In genomic region chr8:80057198-80058174, GRCm38 (mm10) we compare ENCODE assay signal across 8 mouse cellular contexts. TPM values are rescaled to one million over a fixed set of nuclear protein-coding genes. Genes with fewer than 3 reads are reported as not detected.
DNase-seq lines count a peak whose midpoint lies in the region; ATAC-seq and TF ChIP-seq lines count a peak whose summit lies in the region.

Gene Hhip (minus strand): TSS chr8:80058006.

- no peak for TF ChIP-seq POLR2A in heart, adult 2 months (IDR thresholded peaks at IDR 0.05; ENCODE audit: insufficient read depth, low read depth, low read length)

- H3K4me1 ChIP-seq in heart, adult 2 months (ENCODE audit: control insufficient read depth, insufficient read depth, low read length), result no peaks in the 10 kb centered on the region
- H3K4me1 ChIP-seq in liver, embryonic 15.5 days (replicated peaks), result no peaks in the 10 kb centered on the region
- H3K4me1 ChIP-seq in neural tube, embryonic 12.5 days, result peaks cover 29% of the 10 kb centered on the region

- ATAC-seq in liver, embryonic 15.5 days (ENCODE audit: insufficient read depth), result no peak
- ATAC-seq in neural tube, embryonic 12.5 days (ENCODE audit: low FRiP score, low read depth), result peak; percentile 57

- TF ChIP-seq CTCF in heart, adult 2 months (IDR thresholded peaks at IDR 0.05), result no peak

- no peak for TF ChIP-seq EP300 in heart, adult 2 months (IDR thresholded peaks at IDR 0.05; ENCODE audit: insufficient read depth, low read depth, low read length)

- no peaks in the 10 kb centered on the region for H3K79me2 ChIP-seq in heart, adult 2 months (replicated peaks; ENCODE audit: control insufficient read depth, insufficient read depth, low read length)

- intact Hi-C loops in heart, adult 2 months (cut with DNase I), result no loop called here

- H3K9ac ChIP-seq in heart, adult 2 months (ENCODE audit: low read depth, low read length), result no peak within 1 kb of the TSS
- no peak within 1 kb of the TSS for H3K9ac ChIP-seq in liver, embryonic 15.5 days
- H3K9ac ChIP-seq in neural tube, embryonic 12.5 days, result peak within 1 kb of the TSS; percentile 57

- 2% methylated on average over 37 of the region's 56 CpGs for WGBS in heart, adult 2 months
- WGBS in liver, embryonic 15.5 days (ENCODE audit: insufficient replicate concordance), result under 1% methylated on average over 38 of the region's 56 CpGs
- under 1% methylated on average over 43 of the region's 56 CpGs for WGBS in neural tube, embryonic 12.5 days

- no peaks in the 10 kb centered on the region for H3K9me3 ChIP-seq in liver, embryonic 15.5 days (replicated peaks)
- H3K9me3 ChIP-seq in neural tube, embryonic 12.5 days, result no peaks in the 10 kb centered on the region

- H3K4me2 ChIP-seq in liver, embryonic 15.5 days, result peak within 1 kb of the TSS; percentile 58
- peak within 1 kb of the TSS; percentile 89 for H3K4me2 ChIP-seq in neural tube, embryonic 12.5 days (replicated peaks)

- no peak within 1 kb of the TSS for H3K27ac ChIP-seq in heart, adult 2 months
- no peak within 1 kb of the TSS for H3K27ac ChIP-seq in liver, embryonic 15.5 days (replicated peaks)
- no peak within 1 kb of the TSS for H3K27ac ChIP-seq in neural tube, embryonic 12.5 days

- peaks cover 11% of the 10 kb centered on the region for H3K27me3 ChIP-seq in heart, adult 2 months (ENCODE audit: control insufficient read depth, insufficient read depth, low read length)
- peaks cover 40% of the 10 kb centered on the region for H3K27me3 ChIP-seq in liver, embryonic 15.5 days
- H3K27me3 ChIP-seq in neural tube, embryonic 12.5 days (replicated peaks), result peaks cover 30% of the 10 kb centered on the region

- H3K36me3 ChIP-seq in heart, adult 2 months (ENCODE audit: control insufficient read depth, insufficient read depth, low read length), result no peaks in the 10 kb centered on the region
- no peaks in the 10 kb centered on the region for H3K36me3 ChIP-seq in liver, embryonic 15.5 days (replicated peaks)
- H3K36me3 ChIP-seq in neural tube, embryonic 12.5 days, result no peaks in the 10 kb centered on the region

- DNase-seq in heart, adult 2 months, result peak in 1 of 2 experiments; percentile 5
- no peak for DNase-seq in heart, adult 8-10 months (ENCODE audit: low spot score)
- DNase-seq in adrenal gland, postnatal 25 days, result peak; percentile 27
- DNase-seq in frontal cortex, postnatal 10 days (ENCODE audit: low spot score in 2 of 2), result peak; percentile 9 to 48
- peak; percentile 51 to 64 for DNase-seq in kidney, postnatal 4 days
- peak; percentile 60 for DNase-seq in thymus, postnatal 25 days

- peak within 1 kb of the TSS; percentile 29 for H3K4me3 ChIP-seq in heart, adult 2 months
- H3K4me3 ChIP-seq in liver, embryonic 15.5 days (replicated peaks), result peak within 1 kb of the TSS; percentile 41
- peak within 1 kb of the TSS; percentile 50 for H3K4me3 ChIP-seq in neural tube, embryonic 12.5 days

RNA-seq across cellular contexts. Expression of gene Hhip, which starts in this region (rescaled TPM):
- under 1 TPM; 0.02 to 0.03 TPM for total RNA-seq in heart, adult 2 months (2021)
- 0.06 and 0.31 TPM in 2 replicates for polyA plus RNA-seq in heart, adult 2 months (2012; rRNA removed)
- total RNA-seq in heart, adult 8-10 months (2022), result not detected
- total RNA-seq in adrenal gland, postnatal 25 days (2021), result 4.6 and 5.1 TPM in 2 replicates
- polyA plus RNA-seq in liver, embryonic 15.5 days (2015; fragmentation: Nextera tagmentation; extraction: Ambion mirVana), result 1.4 and 1.6 TPM in 2 replicates
- 2.3 and 2.8 TPM in 2 replicates for polyA plus RNA-seq in neural tube, embryonic 12.5 days (2016; fragmentation: Nextera tagmentation; extraction: Ambion mirVana)
